ENCODE assay signal across 12 mouse cellular contexts in genomic region chr17:14753095-14753494, GRCm38 (mm10). TPM values are rescaled to one million over a fixed set of nuclear protein-coding genes. Genes with fewer than 3 reads are reported as not detected.
DNase-seq lines count a peak whose midpoint lies in the region; ATAC-seq and TF ChIP-seq lines count a peak whose summit lies in the region.
"Had no signal": no experiment of that assay in that cellular context is flagged by ENCODE, and none has a peak within 500 bp of the region (broad histone marks: within the 10 kb centered on the region; RNA-seq: fewer than 3 reads in every experiment).

No protein-coding gene starts in this region.

- H3K9ac ChIP-seq in heart, embryonic 11.5 days (ENCODE audit: low read depth, low read length): no peak overlapping the region
- H3K9ac ChIP-seq: limb, embryonic 13.5 days; midbrain, embryonic 15.5 days had no signal

- H3K27me3 ChIP-seq in heart, embryonic 11.5 days (ENCODE audit: control insufficient read depth, insufficient read depth, low read length): no peaks in the 10 kb centered on the region
- H3K27me3 ChIP-seq: CH12.LX; limb, embryonic 13.5 days; midbrain, embryonic 15.5 days had no signal

- H3K4me3 ChIP-seq in heart, embryonic 11.5 days (ENCODE audit: low read depth, low read length): no peak overlapping the region
- H3K4me3 ChIP-seq in embryonic fibroblast, embryonic 13.5 days (ENCODE audit: insufficient read depth, low read length): no peak overlapping the region
- H3K4me3 ChIP-seq: limb, embryonic 13.5 days; midbrain, embryonic 15.5 days had no signal

- WGBS in heart, embryonic 11.5 days (ENCODE audit: insufficient replicate concordance): 59% methylated on average over 5 of the region's 5 CpGs

- no peak for TF ChIP-seq CTCF in embryonic fibroblast, embryonic 13.5 days (IDR thresholded peaks at IDR 0.05; ENCODE audit: borderline replicate concordance, insufficient read depth, low read length)

- no peaks in the 10 kb centered on the region for H3K9me3 ChIP-seq in heart, embryonic 11.5 days (replicated peaks; ENCODE audit: control insufficient read depth, low read length)
- H3K9me3 ChIP-seq: limb, embryonic 13.5 days; midbrain, embryonic 15.5 days had no signal

- H3K4me2 ChIP-seq in heart, embryonic 11.5 days: no peak overlapping the region
- H3K4me2 ChIP-seq: limb, embryonic 13.5 days; midbrain, embryonic 15.5 days had no signal

- no peak for TF ChIP-seq POLR2A in embryonic fibroblast, embryonic 13.5 days (IDR thresholded peaks at IDR 0.05; ENCODE audit: low read depth, low read length)

- no peak for ATAC-seq in heart, embryonic 11.5 days (replicated peaks; ENCODE audit: insufficient number of reproducible peaks, low FRiP score, low TSS enrichment)
- ATAC-seq: midbrain, embryonic 15.5 days had no signal

- no peaks in the 10 kb centered on the region for H3K36me3 ChIP-seq in heart, embryonic 11.5 days (ENCODE audit: control insufficient read depth, insufficient read depth, low read length)
- H3K36me3 ChIP-seq: limb, embryonic 13.5 days; midbrain, embryonic 15.5 days had no signal

- no peaks in the 10 kb centered on the region for H3K4me1 ChIP-seq in heart, embryonic 11.5 days (ENCODE audit: control insufficient read depth, insufficient read depth, low read length)
- H3K4me1 ChIP-seq in embryonic fibroblast, embryonic 13.5 days (ENCODE audit: control insufficient read depth, insufficient read depth, low read length): 0 out of 2 replicates have a peak, but pooled peaks cover 2% of the 10 kb centered on the region
- H3K4me1 ChIP-seq: limb, embryonic 13.5 days; midbrain, embryonic 15.5 days had no signal

- DNase-seq in heart, adult 11 months: peak; percentile 92
- peak; percentile 95 for DNase-seq in 3T3-L1 (ENCODE audit: low read depth, low spot score)
- DNase-seq in kidney, postnatal 10 days: peak; percentile 68
- DNase-seq in frontal cortex, postnatal 25 days (ENCODE audit: low spot score in 2 of 2): no peak
- DNase-seq in thymus, postnatal 10 days (ENCODE audit: low spot score in 2 of 2): no peak
- no peak for DNase-seq in right cerebral cortex, adult 18-20 months
- DNase-seq: right cerebral cortex, postnatal 14 days had no signal

- no peak overlapping the region for H3K27ac ChIP-seq in heart, embryonic 11.5 days (ENCODE audit: low read depth, low read length)
- 0 out of 2 replicates have a peak overlapping the region, but pooled peaks have one; percentile 14 for H3K27ac ChIP-seq in embryonic fibroblast, embryonic 13.5 days (ENCODE audit: insufficient read depth, low read length)
- H3K27ac ChIP-seq: limb, embryonic 13.5 days; midbrain, embryonic 15.5 days had no signal

RNA-seq across cellular contexts. Expression of gene Thbs2, which starts 59.1 kb away (rescaled TPM):
- 2.7 and 4.0 TPM in 2 replicates for polyA plus RNA-seq in heart, embryonic 11.5 days (2014; fragmentation: Nextera tagmentation; extraction: Ambion mirVana)
- polyA plus RNA-seq in embryonic fibroblast, embryonic 13.5 days (2011; ENCODE audit: insufficient read length, low read depth, missing spikeins): 241 and 405 TPM in 2 replicates

Comparison
In these comparisons a context has a peak if more than half of its experiments do, and no peak if none do; other contexts are left out.
1. DNase-seq: peak in heart, adult 11 months (single experiment), 3T3-L1 (single experiment) and kidney, postnatal 10 days (single experiment); none in frontal cortex, postnatal 25 days (0 of 2), thymus, postnatal 10 days (0 of 2) and right cerebral cortex, adult 18-20 months (single experiment).
2. RNA of gene Thbs2, which starts 59.1 kb away (polyA plus RNA-seq): 241 to 405 TPM in embryonic fibroblast, embryonic 13.5 days; 2.7 to 4.0 TPM in heart, embryonic 11.5 days; every median in the first group is over 10 times any median in the second.